Mouse (Mus musculus) CH12.LX (cell line): ENCODE results near the gene Iars. TPM values are rescaled to one million over a fixed set of nuclear protein-coding genes. Genes with fewer than 3 reads are reported as not detected.

ENCODE experiments used
- DNase-seq: peaks from one replicate; pipeline ENCODE4 v3.0.0-alpha.2; 2013; ENCODE audit errors: extremely low read depth
- H3K27ac ChIP-seq: 2 replicates; pipeline ENCODE4 v1.5.1; 2012; ENCODE audit warnings: low read depth, mild to moderate bottlenecking, control low read depth, moderate library complexity; ENCODE audit not compliant: insufficient read depth
- H3K27me3 ChIP-seq: replicated peaks from 2 replicates; pipeline ENCODE3; 2012; ENCODE audit warnings: inconsistent platforms
- H3K36me3 ChIP-seq, 2 experiments: replicated peaks in 1 of 2; 2 replicates each; pipeline versions ENCODE3 to v1.6.1; 2012; ENCODE audit warnings: inconsistent platforms in 1 of 2, low read length in 1 of 2, mild to moderate bottlenecking in 1 of 2, mixed read lengths in 1 of 2, moderate library complexity in 1 of 2; ENCODE audit not compliant: control insufficient read depth in 1 of 2, insufficient read depth in 1 of 2
- H3K4me1 ChIP-seq, 2 experiments: 2 replicates each; pipeline ENCODE4 v1.6.1; 2012; ENCODE audit warnings: inconsistent platforms in 1 of 2, moderate library complexity in 1 of 2; ENCODE audit not compliant: insufficient read depth in 2 of 2, control insufficient read depth in 1 of 2
- H3K4me2 ChIP-seq: 2 replicates; pipeline ENCODE4 v1.6.1; 2012; ENCODE audit warnings: low read depth, mild to moderate bottlenecking, control low read depth; ENCODE audit not compliant: poor library complexity, insufficient read depth, severe bottlenecking
- H3K4me3 ChIP-seq, 3 experiments: fragments of 150-350 bp in 1 of 3; sonication (generic) in 1 of 3; replicated peaks in 1 of 3; 2 replicates each; pipeline versions ENCODE3 to v1.5.1; 2011 to 2012; ENCODE audit warnings: low read depth in 2 of 3, low read length in 2 of 3, mild to moderate bottlenecking in 2 of 3, moderate library complexity in 2 of 3, control low read depth in 1 of 3, improper control_type of control experiment in 1 of 3, inconsistent platforms in 1 of 3, mixed read lengths in 1 of 3; ENCODE audit not compliant: poor library complexity in 1 of 3
- H3K79me2 ChIP-seq: replicated peaks from 2 replicates; pipeline ENCODE4 v1.6.1; 2012; ENCODE audit warnings: mild to moderate bottlenecking, moderate library complexity; ENCODE audit not compliant: control insufficient read depth, poor library complexity, insufficient read depth, severe bottlenecking; ENCODE audit errors: extremely low read depth
- H3K9ac ChIP-seq: 2 replicates; pipeline ENCODE4 v1.6.1; 2012; ENCODE audit warnings: low read depth, mild to moderate bottlenecking, control low read depth, moderate library complexity; ENCODE audit not compliant: insufficient read depth
- H3K9me3 ChIP-seq: replicated peaks from 2 replicates; pipeline ENCODE3; 2012; ENCODE audit warnings: low read length, inconsistent platforms, mixed read lengths
- BHLHE40 ChIP-seq: IDR thresholded peaks from 2 replicates; pipeline ENCODE4 v1.6.1; 2011; ENCODE audit warnings: mild to moderate bottlenecking, low read depth, low read length, improper control_type of control experiment
- CHD2 ChIP-seq: IDR thresholded peaks from 2 replicates; pipeline ENCODE4 v1.6.1; 2011; ENCODE audit warnings: low read length, improper control_type of control experiment
- CTCF ChIP-seq, 2 experiments: IDR thresholded peaks in 1 of 2; conservative IDR thresholded peaks in 1 of 2; 2 replicates each; pipeline ENCODE4 v1.5.1; 2011 to 2012; ENCODE audit warnings: low read depth in 2 of 2, low read length in 2 of 2, improper control_type of control experiment in 1 of 2, inconsistent platforms in 1 of 2, mild to moderate bottlenecking in 1 of 2, moderate library complexity in 1 of 2
- E2F4 ChIP-seq: IDR thresholded peaks from 2 replicates; pipeline ENCODE4 v1.6.1; 2011; ENCODE audit warnings: low read depth, low read length, improper control_type of control experiment; ENCODE audit not compliant: insufficient replicate concordance
- ELF1 ChIP-seq: IDR thresholded peaks from 2 replicates; pipeline ENCODE4 v1.6.1; 2014; ENCODE audit warnings: low read depth, mild to moderate bottlenecking, inconsistent platforms, low read length, improper control_type of control experiment
- ETS1 ChIP-seq: conservative IDR thresholded peaks from 2 replicates; pipeline ENCODE4 v1.6.1; 2012; ENCODE audit warnings: low read depth, mild to moderate bottlenecking, inconsistent platforms, low read length, improper control_type of control experiment, moderate library complexity
- GABPA ChIP-seq: IDR thresholded peaks from 2 replicates; pipeline ENCODE4 v1.6.1; 2012; ENCODE audit warnings: low read depth, low read length, improper control_type of control experiment, inconsistent platforms; ENCODE audit not compliant: insufficient replicate concordance
- IRF4 ChIP-seq: IDR thresholded peaks from 2 replicates; pipeline ENCODE4 v1.6.1; 2014; ENCODE audit warnings: low read depth, mild to moderate bottlenecking, inconsistent platforms, low read length, improper control_type of control experiment
- JUN ChIP-seq: IDR thresholded peaks from 2 replicates; pipeline ENCODE4 v1.6.1; 2011; ENCODE audit warnings: low read depth, mild to moderate bottlenecking, low read length, improper control_type of control experiment, moderate library complexity; ENCODE audit not compliant: insufficient read depth
- JUND ChIP-seq: conservative IDR thresholded peaks from 2 replicates; pipeline ENCODE4 v1.6.1; 2011; ENCODE audit warnings: low read depth, low read length, improper control_type of control experiment
- KAT2A ChIP-seq: IDR thresholded peaks from 2 replicates; pipeline ENCODE4 v1.6.1; 2012; ENCODE audit warnings: low read length, improper control_type of control experiment, inconsistent platforms; ENCODE audit not compliant: insufficient replicate concordance
- MAFK ChIP-seq: IDR thresholded peaks from 2 replicates; pipeline ENCODE4 v1.6.1; 2011; ENCODE audit warnings: low read length, improper control_type of control experiment; ENCODE audit not compliant: insufficient replicate concordance
- MAX ChIP-seq: IDR thresholded peaks from 2 replicates; pipeline ENCODE4 v1.6.1; 2011; ENCODE audit warnings: low read length, improper control_type of control experiment
- MAZ ChIP-seq: IDR thresholded peaks from 2 replicates; pipeline ENCODE4 v1.6.1; 2012; ENCODE audit warnings: low read depth, mild to moderate bottlenecking, inconsistent platforms, low read length, improper control_type of control experiment, moderate library complexity
- MXI1 ChIP-seq: IDR thresholded peaks from 2 replicates; pipeline ENCODE4 v1.6.1; 2011; ENCODE audit warnings: mild to moderate bottlenecking, low read depth, low read length, improper control_type of control experiment
- MYC ChIP-seq: IDR thresholded peaks from 2 replicates; pipeline ENCODE4 v1.6.1; 2011; ENCODE audit warnings: low read depth, mild to moderate bottlenecking, improper control_type of control experiment, low read length
- NELFE ChIP-seq: IDR thresholded peaks from 2 replicates; pipeline ENCODE4 v1.6.1; 2011; ENCODE audit warnings: low read depth, low read length, improper control_type of control experiment
- NRF1 ChIP-seq: IDR thresholded peaks from 2 replicates; pipeline ENCODE4 v1.6.1; 2014; ENCODE audit warnings: low read depth, mild to moderate bottlenecking, inconsistent platforms, low read length, improper control_type of control experiment, moderate library complexity
- POLR2AphosphoS2 ChIP-seq: IDR thresholded peaks from 2 replicates; pipeline ENCODE4 v1.6.1; 2011; ENCODE audit warnings: low read depth, low read length, improper control_type of control experiment
- SIN3A ChIP-seq: IDR thresholded peaks from 2 replicates; pipeline ENCODE4 v1.6.1; 2012; ENCODE audit warnings: low read length, improper control_type of control experiment, inconsistent platforms
- TBP ChIP-seq: conservative IDR thresholded peaks from 2 replicates; pipeline ENCODE4 v1.6.1; 2011; ENCODE audit warnings: low read depth, low read length, improper control_type of control experiment
- TCF12 ChIP-seq: IDR thresholded peaks from 2 replicates; pipeline ENCODE4 v1.6.1; 2014; ENCODE audit warnings: low read depth, mild to moderate bottlenecking, inconsistent platforms, low read length, improper control_type of control experiment
- USF1 ChIP-seq: IDR thresholded peaks from 2 replicates; pipeline ENCODE4 v1.6.1; 2014; ENCODE audit warnings: low read depth, mild to moderate bottlenecking, inconsistent platforms, low read length, improper control_type of control experiment
- ZC3H11A ChIP-seq: IDR thresholded peaks from 2 replicates; pipeline ENCODE4 v1.6.1; 2012; ENCODE audit warnings: low read depth, mild to moderate bottlenecking, inconsistent platforms, low read length, improper control_type of control experiment
- ZMIZ1 ChIP-seq: IDR thresholded peaks from 2 replicates; pipeline ENCODE4 v1.6.1; 2012; ENCODE audit warnings: low read depth, mild to moderate bottlenecking, inconsistent platforms, low read length, improper control_type of control experiment
- ZNF384 ChIP-seq: IDR thresholded peaks from 2 replicates; pipeline ENCODE4 v1.6.1; 2012; ENCODE audit warnings: low read depth, low read length, improper control_type of control experiment, inconsistent platforms
- dilution Hi-C: fragments of 300-500 bp; cut with MboI; formaldehyde crosslinking; loops from 2 replicates; pipeline ENCODE4 v1.14.3; 2020; ENCODE audit warnings: low sequenced_read_pairs; ENCODE audit not compliant: extremely low pct_unique_long_range_greater_than_20kb, extremely low pct_ligation_motif_present
- in situ Hi-C: fragments of 300-500 bp; cut with MboI; formaldehyde crosslinking; loops from 3 replicates; pipeline ENCODE4 v1.14.3; 2019; ENCODE audit warnings: low sequenced_read_pairs, low pct_ligation_motif_present, low pct_unique_long_range_greater_than_20kb, mixed read lengths
- polyA plus RNA-seq: library from polyadenylated mRNA; unstranded; fragments of >175 nt; gene quantifications from 2 replicates; pipeline ENCODE4 v1.2.1, GENCODE M21; 2012; ENCODE audit warnings: low read depth; ENCODE audit not compliant: insufficient read length
- total RNA-seq, 2 experiments: library from RNA; depleted of rRNA; stranded (reverse); fragments of 300-350 nt in 1 of 2; fragments of >200 nt in 1 of 2; gene quantifications; 2 replicates each; pipeline ENCODE4 v1.2.3; 2012 to 2014

The Iars gene
- total and polyA plus RNA-seq, 3 experiments, result 88.2 to 160 (median 141) TPM

DNA sequence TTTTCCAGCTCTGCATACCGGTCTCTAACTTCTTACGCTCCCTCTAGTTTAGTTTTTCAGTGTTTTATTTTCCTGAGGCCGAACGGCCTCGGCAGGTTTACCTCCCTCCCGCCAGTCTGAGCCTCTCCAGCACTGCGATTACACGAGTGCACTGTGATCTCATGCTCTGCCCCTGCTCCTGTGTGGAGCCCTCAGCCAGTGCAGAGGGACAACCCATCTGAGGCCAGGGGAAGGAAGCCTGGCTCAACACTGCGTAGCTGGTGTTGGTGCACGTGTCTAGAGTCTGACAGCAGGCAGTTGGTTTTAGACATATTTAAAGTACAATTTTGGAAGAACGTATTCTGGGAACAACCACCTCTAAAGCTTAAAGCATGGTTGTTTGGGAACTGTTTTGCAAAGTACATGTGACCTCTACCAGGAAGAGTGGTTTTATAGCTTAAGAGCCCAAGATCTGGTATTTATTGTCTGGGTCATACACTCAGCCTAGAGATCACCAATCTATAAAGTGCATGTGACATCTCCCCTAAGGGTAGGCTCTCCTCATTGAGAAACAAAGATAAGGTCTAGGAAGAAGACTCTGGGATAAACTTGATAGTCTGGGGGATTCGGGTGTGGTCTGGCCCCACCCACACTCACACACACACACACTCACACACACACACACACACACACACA is 30.3 kb downstream of the Iars start:
- no peak overlapping the region for H3K9ac ChIP-seq
- no peak overlapping the region for H3K27ac ChIP-seq
- no peaks in the 10 kb centered on the region for H3K9me3 ChIP-seq
- H3K79me2 ChIP-seq, result peaks cover 2% of the 10 kb centered on the region; the same call in 1 of the 2 replicates
- H3K4me2 ChIP-seq, result no peak overlapping the region
- TF ChIP-seq JUN (no peak), JUND (no peak), NELFE (no peak), ZNF384 (no peak), KAT2A (no peak), MXI1 (no peak), BHLHE40 (no peak), TCF12 (no peak), ETS1 (no peak), MAFK (no peak), IRF4 (no peak), MYC (no peak), TBP (no peak), ZC3H11A (no peak), POLR2AphosphoS2 (no peak), CHD2 (no peak), GABPA (no peak), CTCF (conservative IDR thresholded peaks at IDR 0.05 in 1 of 2, IDR thresholded peaks at IDR 0.05 in 1 of 2; ENCODE audit: low read depth in 2 of 2, low read length in 2 of 2) (no peak)
- no peak overlapping the region for H3K4me3 ChIP-seq
- H3K36me3 ChIP-seq, result peaks cover 88 to 92% of the 10 kb centered on the region in 2 experiments
- H3K4me1 ChIP-seq, result no peaks in the 10 kb centered on the region
- dilution Hi-C loops (no loop called here), in situ Hi-C loops (no loop called here)
- H3K27me3 ChIP-seq, result no peaks in the 10 kb centered on the region
- no peak for DNase-seq

DNA sequence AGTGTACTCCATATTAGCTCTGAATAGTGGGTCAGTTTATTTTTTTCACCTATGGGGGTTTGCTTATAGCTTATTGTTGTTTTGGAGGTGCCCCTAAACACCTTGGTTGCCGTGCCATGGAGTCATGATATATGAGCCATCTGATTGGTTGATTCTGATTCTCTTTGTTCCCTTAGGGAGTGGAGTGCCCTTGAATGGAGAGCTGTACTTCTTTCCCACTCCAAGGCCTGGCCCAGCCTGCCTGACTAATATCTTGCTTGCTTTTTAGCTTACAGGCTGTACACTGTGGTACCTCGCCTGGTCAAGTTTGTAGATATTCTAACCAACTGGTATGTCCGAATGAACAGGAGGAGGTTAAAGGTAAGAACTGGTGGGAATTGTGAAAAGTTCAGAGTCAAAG is 37.4 kb downstream of the Iars start:
- in situ Hi-C loops, result no loop called here
- no peak for DNase-seq
- no peak overlapping the region for H3K9ac ChIP-seq
- H3K4me1 ChIP-seq, result no peaks in the 10 kb centered on the region
- no peak overlapping the region for H3K4me2 ChIP-seq
- peaks cover 91 to 94% of the 10 kb centered on the region in 2 experiments for H3K36me3 ChIP-seq
- dilution Hi-C loops, result no loop called here
- H3K27me3 ChIP-seq, result no peaks in the 10 kb centered on the region
- TF ChIP-seq E2F4, result no peak
- no peak for TF ChIP-seq MAFK
- TF ChIP-seq GABPA, result no peak
- no peak for TF ChIP-seq NELFE
- TF ChIP-seq ETS1, result no peak
- no peak for TF ChIP-seq JUN
- TF ChIP-seq MAZ, result no peak
- no peak for TF ChIP-seq SIN3A
- TF ChIP-seq MXI1, result no peak
- TF ChIP-seq USF1, result no peak
- TF ChIP-seq NRF1, result no peak
- TF ChIP-seq KAT2A, result no peak
- TF ChIP-seq TBP, result no peak
- no peak for TF ChIP-seq ELF1
- TF ChIP-seq ZMIZ1, result no peak
- no peak for TF ChIP-seq CTCF (conservative IDR thresholded peaks at IDR 0.05 in 1 of 2, IDR thresholded peaks at IDR 0.05 in 1 of 2; ENCODE audit: low read depth in 2 of 2, low read length in 2 of 2)
- no peak for TF ChIP-seq TCF12
- TF ChIP-seq MYC, result no peak
- no peak for TF ChIP-seq MAX
- no peak overlapping the region for H3K27ac ChIP-seq
- H3K9me3 ChIP-seq, result no peaks in the 10 kb centered on the region
- H3K79me2 ChIP-seq, result peaks cover 2% of the 10 kb centered on the region; the same call in 1 of the 2 replicates
- H3K4me3 ChIP-seq, result no peak overlapping the region
